8 mouse cellular contexts compared by ENCODE assay signal in genomic region chr1:52630248-52630936, GRCm38 (mm10). TPM values are rescaled to one million over a fixed set of nuclear protein-coding genes. Genes with fewer than 3 reads are reported as not detected.
DNase-seq lines count a peak whose midpoint lies in the region; ATAC-seq and TF ChIP-seq lines count a peak whose summit lies in the region.

Nemp2 (plus strand) TSS chr1:52630703.

- peak; percentile 99 for TF ChIP-seq CTCF in thymus, adult 2 months (IDR thresholded peaks at IDR 0.05; ENCODE audit: borderline replicate concordance, control insufficient read depth, extremely low read depth, insufficient read depth, low read length, poor library complexity)

- H3K9me3 ChIP-seq in hindbrain, embryonic 10.5 days = no peaks in the 10 kb centered on the region
- no peaks in the 10 kb centered on the region for H3K9me3 ChIP-seq in lung, embryonic 16.5 days (ENCODE audit: control insufficient read depth, low read length)

- peaks cover 12% of the 10 kb centered on the region; the same call in 1 of the 2 replicates for H3K36me3 ChIP-seq in hindbrain, embryonic 10.5 days
- H3K36me3 ChIP-seq in lung, embryonic 16.5 days (ENCODE audit: control insufficient read depth, insufficient read depth, low read length) = no peaks in the 10 kb centered on the region
- H3K36me3 ChIP-seq in thymus, adult 2 months (ENCODE audit: control insufficient read depth, insufficient read depth, low read length) = no peaks in the 10 kb centered on the region

- H3K4me2 ChIP-seq in lung, embryonic 16.5 days (ENCODE audit: low read depth, low read length) = peak within 1 kb of the TSS; percentile 60

- peak within 1 kb of the TSS; percentile 98 for H3K27ac ChIP-seq in hindbrain, embryonic 10.5 days
- peak within 1 kb of the TSS; percentile 90 for H3K27ac ChIP-seq in lung, embryonic 16.5 days (ENCODE audit: low read length)
- peak within 1 kb of the TSS; percentile 59 for H3K27ac ChIP-seq in thymus, adult 2 months (ENCODE audit: control insufficient read depth, insufficient read depth, low read length)

- peak; percentile 89 for TF ChIP-seq POLR2A in thymus, adult 2 months (IDR thresholded peaks at IDR 0.05; ENCODE audit: control insufficient read depth, extremely low read depth, insufficient read depth, low read length, poor library complexity)

- under 1% methylated on average over 44 of the region's 44 CpGs for WGBS in hindbrain, embryonic 10.5 days
- WGBS in lung, embryonic 16.5 days = under 1% methylated on average over 44 of the region's 44 CpGs
- WGBS in thymus, adult 2 months = under 1% methylated on average over 44 of the region's 44 CpGs

- peak; percentile 92 for DNase-seq in Muller cell, postnatal 12 days (ENCODE audit: inconsistent ontology term)
- DNase-seq in cerebellum, adult 9-10 months = peak; percentile 93
- peak; percentile 95 for DNase-seq in hindbrain, embryonic 10.5 days (ENCODE audit: low spot score)
- peak; percentile 89 for DNase-seq in layer of hippocampus, adult 9-11 months
- DNase-seq in ovary, adult 18-20 months (ENCODE audit: low spot score) = peak; percentile 82
- DNase-seq in thymus, adult 2 months = peak; percentile 93

- peak; percentile 92 for ATAC-seq in frontal cortex, adult (ENCODE audit: low TSS enrichment)
- peak; percentile 94 for ATAC-seq in lung, embryonic 16.5 days (ENCODE audit: low read depth)

- H3K9ac ChIP-seq in lung, embryonic 16.5 days (ENCODE audit: low read length) = peak within 1 kb of the TSS; percentile 87

- no peaks in the 10 kb centered on the region for H3K27me3 ChIP-seq in hindbrain, embryonic 10.5 days (ENCODE audit: insufficient read depth, poor library complexity, severe bottlenecking)
- no peaks in the 10 kb centered on the region for H3K27me3 ChIP-seq in lung, embryonic 16.5 days (ENCODE audit: control insufficient read depth, insufficient read depth, low read depth, low read length)
- H3K27me3 ChIP-seq in thymus, adult 2 months (ENCODE audit: control insufficient read depth, insufficient read depth, low read length) = no peaks in the 10 kb centered on the region

- H3K4me3 ChIP-seq in hindbrain, embryonic 10.5 days = peak within 1 kb of the TSS; percentile 85
- H3K4me3 ChIP-seq in lung, embryonic 16.5 days (ENCODE audit: low read length) = peak within 1 kb of the TSS; percentile 91
- H3K4me3 ChIP-seq in thymus, adult 2 months (ENCODE audit: control insufficient read depth, insufficient read depth, low read length) = peak within 1 kb of the TSS; percentile 95

- H3K4me1 ChIP-seq in hindbrain, embryonic 10.5 days (replicated peaks) = peaks cover 13% of the 10 kb centered on the region
- peaks cover 10% of the 10 kb centered on the region for H3K4me1 ChIP-seq in lung, embryonic 16.5 days (replicated peaks; ENCODE audit: control insufficient read depth, insufficient read depth, low read length)
- 0 out of 2 replicates have a peak, but pooled peaks cover 2% of the 10 kb centered on the region for H3K4me1 ChIP-seq in thymus, adult 2 months (replicated peaks; ENCODE audit: control insufficient read depth, insufficient read depth, low read length)

RNA-seq across cellular contexts. Expression of gene Nemp2, which starts in this region (rescaled TPM):
- 8.4 and 10.5 TPM in 2 replicates for polyA plus RNA-seq in hindbrain, embryonic 10.5 days (2016; fragmentation: Nextera tagmentation; extraction: Ambion mirVana)
- polyA plus RNA-seq in lung, embryonic 16.5 days (2015; fragmentation: Nextera tagmentation; extraction: Ambion mirVana) = 8.6 and 9.1 TPM in 2 replicates
- polyA plus RNA-seq in thymus, adult 2 months (2012; rRNA removed) = 29.5 and 36.3 TPM in 2 replicates

Comparison
In these comparisons a context has a peak if more than half of its experiments do, and no peak if none do; other contexts are left out.
1. Peak in every context shown above with its lines: DNase-seq, ATAC-seq, H3K4me3 ChIP-seq and H3K27ac ChIP-seq.